Mouse (Mus musculus): ENCODE results near the gene Chaf1a.

- TF ChIP-seq POLR2A (IDR thresholded peaks at IDR 0.05; ENCODE audit: borderline replicate concordance, control insufficient read depth, low read depth, low read length) (no peak), CTCF (IDR thresholded peaks at IDR 0.05; ENCODE audit: control insufficient read depth, insufficient read depth, low read length) (no peak)
These were observed 15.9 kb downstream of the Chaf1a start for GRCm38 (mm10) chr17:56055945-56056678.
